Mouse (Mus musculus): ENCODE results near the gene Lap3.

The Lap3 gene

DNA sequence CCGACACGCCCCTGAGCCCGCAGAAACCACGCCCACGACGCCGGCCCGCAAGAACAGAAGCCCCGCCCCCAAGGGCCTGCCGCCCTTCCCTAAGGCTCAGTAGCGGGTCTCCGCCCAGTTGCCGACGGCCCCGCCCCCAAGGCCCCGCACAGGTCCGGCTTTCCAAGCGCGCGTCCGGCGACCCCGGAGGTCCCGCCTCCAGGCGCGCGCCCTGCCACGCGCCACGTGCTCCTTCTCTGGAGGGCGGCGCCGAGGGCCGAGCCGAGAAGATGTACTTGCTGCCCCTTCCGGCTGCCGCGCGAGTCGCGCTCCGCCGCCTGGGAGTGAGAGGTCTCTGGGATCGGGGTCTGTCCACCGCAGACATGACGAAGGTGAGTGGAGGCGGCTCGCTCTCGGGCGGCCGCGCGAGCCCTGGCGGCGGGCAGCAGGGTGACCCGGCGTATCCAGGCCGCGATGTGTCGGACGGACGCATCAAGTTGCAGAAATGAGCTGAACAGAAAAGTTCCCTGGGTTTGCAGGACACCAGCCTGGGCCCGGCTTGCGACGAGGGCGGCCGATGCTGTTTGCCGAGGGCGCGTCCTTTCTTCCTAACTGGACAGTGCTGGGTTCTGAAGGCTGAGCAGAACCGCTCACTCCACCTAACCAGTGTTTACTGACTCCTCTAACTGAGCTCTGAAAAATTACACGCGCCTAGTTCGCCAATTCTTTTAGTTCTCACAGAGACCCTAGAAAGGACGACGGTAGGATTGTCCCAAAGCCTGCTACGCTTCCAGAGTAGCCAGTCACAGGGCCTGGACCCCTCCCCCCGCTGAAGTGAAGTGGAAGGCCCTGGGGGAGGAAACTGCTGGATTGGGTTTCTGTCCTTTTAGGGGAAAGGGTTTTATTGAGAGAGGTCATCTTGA, at the start of gene Lap3:
TSS of gene Lap3 (plus strand) at position 184 of the 902 bp plus-strand sequence.
- peak; percentile 92 to 98 for DNase-seq (ENCODE audit: low spot score in 2 of 2)

DNA sequence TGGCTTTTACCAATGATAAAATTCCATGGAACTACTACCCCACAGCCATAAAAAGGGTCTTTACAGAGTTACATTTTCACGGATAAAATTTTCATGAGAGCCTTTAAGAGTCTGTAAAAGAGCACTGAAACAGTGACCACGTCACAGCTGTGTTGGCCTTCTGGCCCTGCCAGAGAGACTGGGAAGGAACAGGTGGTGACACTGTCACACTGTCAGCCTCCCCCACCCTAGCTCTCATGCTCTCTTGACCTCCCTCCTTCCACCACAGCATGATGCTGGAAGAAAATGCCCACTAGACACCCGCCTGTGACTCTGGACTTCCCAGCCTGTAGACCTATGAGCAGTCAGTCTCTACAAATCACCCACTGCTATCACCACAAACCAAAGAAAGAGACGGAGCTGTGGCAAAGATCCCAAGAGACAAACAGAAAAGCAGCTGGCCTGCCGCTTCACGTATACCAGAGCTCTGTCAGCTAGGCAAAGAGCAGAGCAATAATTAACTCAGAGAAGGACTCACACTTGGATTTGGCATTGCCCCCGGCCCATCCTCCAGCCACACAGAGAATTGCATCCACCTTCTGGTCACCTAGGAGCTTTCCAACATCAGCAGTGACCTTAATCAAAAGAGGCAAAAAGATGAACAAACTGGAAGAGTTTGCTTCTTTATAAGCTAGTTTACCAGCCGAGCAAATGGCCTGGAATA, 48.9 kb upstream of the Lap3 start:
- no peak for DNase-seq (ENCODE audit: low spot score in 2 of 2)

DNA sequence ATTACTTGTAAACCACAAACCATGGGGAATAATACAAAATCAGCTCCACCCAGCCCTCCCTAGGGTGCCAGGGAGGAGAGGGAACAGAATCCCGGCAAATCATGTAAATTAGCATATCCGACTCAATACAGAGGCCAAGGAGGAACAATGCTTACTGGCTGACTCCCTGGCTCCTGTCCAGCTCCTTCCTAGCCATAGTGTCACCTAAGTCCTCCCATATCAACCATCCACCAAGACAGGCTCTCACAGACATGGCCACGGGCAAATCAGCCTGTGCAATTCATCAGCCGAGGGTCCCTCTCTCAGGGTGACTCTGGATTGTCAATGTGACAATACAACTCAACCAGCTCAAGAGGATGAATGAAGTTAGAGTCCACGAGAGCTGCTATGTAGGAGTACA, 44.5 kb upstream of the Lap3 start:
- DNase-seq (ENCODE audit: low spot score in 2 of 2): no peak

DNA sequence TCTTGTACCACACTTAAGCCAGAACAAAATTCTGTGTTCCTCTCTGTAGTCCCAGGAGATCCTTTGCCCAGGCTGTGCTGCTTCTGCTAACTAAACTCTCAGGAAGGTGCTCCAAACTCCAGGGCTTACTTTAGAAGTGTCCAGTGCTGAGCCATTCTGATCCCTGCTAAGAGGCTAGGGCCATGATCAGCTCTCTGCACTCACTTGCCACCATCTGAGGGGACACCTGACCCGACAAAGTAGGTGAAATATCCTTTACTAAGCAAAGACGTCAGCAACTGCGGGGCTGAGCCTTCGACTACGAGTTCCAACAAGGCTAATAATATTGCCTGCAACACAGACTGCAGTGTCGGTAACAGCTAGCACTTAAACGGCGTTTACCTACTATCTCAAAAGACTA, 44.0 kb upstream of the Lap3 start:
- DNase-seq (ENCODE audit: low spot score in 2 of 2): no peak

DNA sequence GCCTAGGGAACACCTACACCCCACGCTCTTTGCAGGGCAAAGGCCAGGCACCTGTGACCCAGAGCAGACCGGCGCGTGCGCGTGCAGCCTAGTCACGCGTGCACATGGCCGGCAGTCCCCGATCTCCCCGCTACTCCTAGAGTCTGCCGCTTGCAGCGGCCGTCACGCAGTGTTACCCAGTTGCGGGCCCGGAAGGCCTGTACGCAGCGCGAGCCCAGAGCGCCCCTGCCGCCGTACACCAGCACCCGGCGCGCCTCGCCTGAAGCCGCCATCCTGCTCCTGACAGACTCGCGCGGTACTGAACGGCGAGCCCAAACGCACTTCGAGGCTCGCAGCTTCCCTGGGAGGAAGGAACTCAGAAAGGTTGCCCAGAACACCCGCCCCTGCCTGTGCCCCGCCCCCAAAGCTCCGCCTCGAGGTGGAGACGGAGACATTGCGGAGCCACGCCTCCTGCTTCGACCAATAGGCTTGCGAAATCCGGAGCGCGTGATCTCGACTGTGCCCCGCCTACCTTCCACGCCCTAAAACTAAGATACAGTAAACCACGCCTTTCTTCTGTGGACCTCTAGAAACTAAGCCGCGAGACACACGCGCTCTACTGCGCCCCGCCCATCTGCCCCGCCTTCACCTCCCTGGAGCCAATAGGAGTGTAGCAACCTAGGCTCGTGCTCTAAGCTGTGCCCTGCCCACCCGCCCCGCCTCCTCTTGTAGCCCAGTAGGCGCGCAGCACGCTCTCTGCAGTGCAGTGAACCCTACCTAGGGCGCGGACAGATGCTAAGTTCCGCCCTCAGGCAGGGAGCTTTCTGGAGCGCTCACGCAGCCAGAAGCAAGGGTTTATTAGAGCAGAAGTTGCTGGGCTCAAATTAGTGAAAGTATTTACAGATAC, 43.1 kb upstream of the Lap3 start, which contains the start of gene Qdpr:
TSS of gene Qdpr (minus strand) at position 406 of the 886 bp plus-strand sequence.
- peak; percentile 97 for DNase-seq (ENCODE audit: low spot score in 2 of 2)

DNA sequence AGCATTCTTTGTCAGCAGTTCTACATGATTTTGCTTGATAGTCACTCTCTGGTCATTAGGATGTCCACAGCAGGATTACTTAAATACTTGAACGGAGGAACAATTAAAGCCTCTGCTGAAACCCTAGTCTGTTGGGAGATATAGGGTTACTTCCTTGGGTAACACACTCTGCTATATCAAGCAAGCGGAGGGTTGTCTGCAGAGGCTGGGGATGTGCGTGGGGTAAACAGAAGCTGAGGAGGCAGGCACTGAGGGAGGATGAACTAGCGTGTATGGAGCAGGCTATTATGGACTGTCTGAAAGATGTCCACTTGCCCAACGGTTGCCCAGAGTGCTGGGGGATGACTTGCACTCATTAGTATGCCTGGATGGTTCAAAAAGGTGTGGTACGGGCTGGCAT, 39.7 kb upstream of the Lap3 start, which contains the start of gene Clrn2:
TSS of gene Clrn2 (plus strand) at position 301 of the 400 bp plus-strand sequence.
- DNase-seq (ENCODE audit: low spot score in 2 of 2): no peak

DNA sequence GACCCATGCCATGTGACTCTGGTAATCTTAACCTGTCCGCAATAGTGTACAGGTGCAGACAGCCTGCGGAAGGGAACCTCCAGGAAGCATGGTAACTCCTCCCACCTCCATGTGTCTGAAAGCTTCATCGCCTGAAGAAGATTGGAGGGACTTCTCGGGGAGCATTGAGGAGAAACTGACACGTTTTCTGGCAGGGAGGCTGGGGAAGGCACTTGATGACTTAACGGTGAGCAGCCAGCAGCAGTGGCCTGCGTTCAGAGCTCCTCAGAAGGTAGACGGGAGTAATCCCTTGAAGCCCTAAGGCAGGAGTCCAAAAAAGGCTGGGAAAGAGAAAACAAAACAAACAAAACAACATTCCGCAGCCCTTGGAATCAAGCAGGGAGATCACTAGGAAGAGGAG, 38.7 kb upstream of the Lap3 start:
- no peak for DNase-seq (ENCODE audit: low spot score in 2 of 2)

DNA sequence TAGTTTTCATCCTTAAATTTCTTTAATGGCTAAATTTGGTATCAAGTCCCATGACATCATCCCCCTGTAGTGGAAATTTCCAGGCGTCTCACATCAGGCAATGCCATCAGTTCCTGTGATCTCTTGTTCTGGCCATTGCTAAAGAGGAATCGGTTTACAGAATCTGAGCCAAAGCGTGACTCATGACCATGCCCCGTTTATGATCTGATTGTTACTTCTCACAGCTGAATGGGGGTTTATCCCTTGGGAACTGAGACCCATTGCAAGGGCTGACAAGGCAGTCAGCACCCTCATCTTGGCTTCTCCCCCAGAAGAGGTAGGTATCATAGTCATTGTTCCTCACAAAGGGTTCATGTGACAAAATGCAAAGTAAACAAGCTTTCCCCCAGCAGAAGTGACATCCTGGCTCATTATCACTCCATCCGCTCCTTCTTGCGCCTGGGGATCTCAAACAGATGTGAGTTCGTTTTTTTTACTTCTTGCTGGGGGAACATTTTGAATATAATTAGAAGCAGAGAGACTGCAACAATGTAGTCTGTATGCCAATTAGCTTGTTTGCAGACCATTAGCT, 20.2 kb upstream of the Lap3 start:
- peak in 1 of 2 experiments; percentile 52 for DNase-seq (ENCODE audit: low spot score in 2 of 2)

DNA sequence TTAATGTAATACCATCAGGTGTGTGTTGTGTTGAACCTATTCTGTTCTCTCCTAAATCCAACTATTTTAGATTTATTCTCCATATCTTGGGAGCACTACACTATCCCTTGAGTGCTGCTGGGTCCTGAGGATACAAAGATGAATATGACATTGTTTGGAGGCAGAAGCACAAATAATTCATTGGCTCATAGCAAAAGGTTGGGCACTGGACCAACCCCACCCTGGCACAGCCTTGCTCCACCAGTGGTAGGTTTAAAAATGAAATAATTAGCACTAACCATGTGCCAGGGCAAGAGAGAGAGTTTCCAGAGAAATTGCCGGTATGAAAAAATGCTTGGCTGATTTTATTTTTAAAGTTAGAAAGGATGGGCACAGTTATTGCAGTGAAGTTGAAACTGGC, 19.7 kb upstream of the Lap3 start:
- no peak for DNase-seq (ENCODE audit: low spot score in 2 of 2)

DNA sequence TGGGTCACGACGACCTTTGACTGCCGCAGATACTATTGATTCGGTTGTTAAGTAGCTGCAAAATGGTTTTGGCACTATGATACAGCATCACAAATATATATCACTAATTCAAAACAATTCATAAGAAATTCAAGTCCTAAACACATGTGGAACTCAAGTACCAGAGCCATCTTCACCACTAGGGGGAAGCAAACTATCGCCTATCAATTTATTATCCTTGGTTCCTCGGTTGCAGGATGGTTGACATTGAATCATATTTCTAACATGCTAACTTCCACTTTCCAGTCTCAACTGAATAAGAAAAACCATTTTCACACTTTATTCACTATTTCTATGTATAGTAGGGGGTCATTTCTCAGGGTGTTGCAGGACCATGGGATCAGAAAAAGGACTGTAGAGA, 19.0 kb upstream of the Lap3 start:
- peak in 1 of 2 experiments; percentile 82 for DNase-seq (ENCODE audit: low spot score in 2 of 2)

DNA sequence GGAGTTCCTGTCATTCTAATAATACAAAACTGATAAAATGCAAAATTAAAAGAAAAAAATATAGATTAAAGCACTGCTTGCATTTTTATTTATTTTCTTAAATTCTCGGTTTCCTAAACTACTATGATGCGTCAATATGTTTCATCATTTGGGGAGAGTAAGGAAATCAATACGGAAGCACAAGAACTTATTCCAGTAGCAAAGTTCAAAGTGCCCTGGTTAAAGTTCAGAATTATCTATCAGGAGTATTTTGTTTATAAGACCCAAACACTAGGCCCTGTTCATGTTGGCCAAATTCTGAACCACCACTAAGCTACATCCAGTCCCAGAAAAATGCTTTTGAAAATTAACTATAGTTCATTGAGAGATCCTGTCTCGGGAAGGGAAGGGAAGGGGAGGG, 18.4 kb upstream of the Lap3 start:
- DNase-seq (ENCODE audit: low spot score in 2 of 2): no peak

DNA sequence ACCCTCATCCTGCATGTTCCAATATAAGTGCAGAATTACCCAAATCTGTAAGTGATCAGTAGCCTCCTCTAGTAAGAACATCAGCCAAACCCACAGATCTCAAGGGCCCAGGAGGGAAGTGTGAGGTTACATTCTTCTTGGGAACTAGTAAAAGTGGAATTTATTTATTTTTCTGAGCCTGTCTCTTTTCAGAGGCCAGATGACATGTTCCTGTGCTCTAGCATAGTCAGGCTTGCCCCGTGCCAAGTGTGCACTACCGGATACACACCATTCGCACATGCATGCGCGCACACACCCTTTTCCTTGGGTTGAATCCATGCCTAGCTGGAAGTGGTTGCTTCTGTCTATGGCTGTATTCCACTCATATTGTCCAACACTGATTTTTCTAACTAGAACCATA, 17.4 kb upstream of the Lap3 start:
- no peak for DNase-seq (ENCODE audit: low spot score in 2 of 2)

DNA sequence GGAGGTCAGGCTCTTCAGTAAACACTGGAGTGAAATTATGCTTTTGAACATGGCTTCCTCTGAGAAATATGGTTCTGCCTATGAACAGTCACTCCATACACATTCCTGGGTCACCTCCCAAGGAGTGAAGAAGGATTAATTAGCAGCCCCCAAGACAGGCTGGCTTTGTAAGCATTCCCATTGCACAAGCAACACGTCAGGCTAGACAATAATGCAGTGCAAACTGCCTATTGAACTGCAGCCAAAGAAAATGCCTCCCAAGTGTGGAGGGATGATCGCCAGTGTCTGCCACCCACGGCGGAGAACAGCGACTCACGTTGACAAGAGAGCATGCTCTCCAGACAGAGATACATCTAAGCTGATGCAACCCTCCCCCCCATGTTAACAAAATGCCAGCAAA, 16.9 kb upstream of the Lap3 start:
- peak in 1 of 2 experiments; percentile 52 for DNase-seq (ENCODE audit: low spot score in 2 of 2)

DNA sequence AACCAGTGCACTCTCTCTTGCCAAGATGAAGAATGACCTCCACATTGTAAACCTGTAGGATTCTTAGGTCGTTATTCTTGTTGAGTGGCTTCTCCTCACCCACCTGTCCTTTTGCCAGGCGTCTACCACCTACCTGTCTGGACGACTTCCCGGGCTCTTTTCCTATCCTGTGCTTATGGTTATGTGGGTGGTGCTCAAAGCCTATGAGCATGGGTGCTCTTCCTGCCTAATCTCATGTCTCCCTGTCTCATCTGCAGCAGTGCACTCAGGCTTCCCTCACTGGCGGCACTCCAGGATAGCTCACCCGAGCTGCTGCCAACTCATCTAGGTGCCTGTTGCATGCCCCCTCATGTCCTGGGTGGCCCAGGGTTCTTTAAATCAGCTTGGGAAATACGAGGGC, 15.6 kb upstream of the Lap3 start:
- peak in 1 of 2 experiments; percentile 34 for DNase-seq (ENCODE audit: low spot score in 2 of 2)

DNA sequence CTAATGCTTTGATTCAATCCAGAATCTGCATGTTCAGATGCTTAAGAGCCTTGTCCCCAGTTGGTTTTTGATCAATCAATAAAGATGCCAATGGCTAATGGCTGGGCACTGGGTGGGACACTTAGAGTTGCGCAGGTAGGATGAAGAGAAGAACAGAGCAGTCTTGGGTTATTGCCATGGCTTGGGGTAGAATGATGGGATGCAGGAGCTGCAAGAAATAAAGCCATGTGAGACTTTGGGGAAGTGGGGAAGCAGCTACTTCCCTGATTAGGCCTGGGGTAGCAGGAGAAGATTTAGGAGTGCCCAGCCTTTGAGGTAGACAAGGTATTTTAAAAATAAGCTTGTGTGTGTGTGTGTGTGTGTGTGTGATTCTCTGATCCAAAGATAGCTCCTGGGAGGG, 13.1 kb upstream of the Lap3 start:
- DNase-seq (ENCODE audit: low spot score in 2 of 2): no peak

DNA sequence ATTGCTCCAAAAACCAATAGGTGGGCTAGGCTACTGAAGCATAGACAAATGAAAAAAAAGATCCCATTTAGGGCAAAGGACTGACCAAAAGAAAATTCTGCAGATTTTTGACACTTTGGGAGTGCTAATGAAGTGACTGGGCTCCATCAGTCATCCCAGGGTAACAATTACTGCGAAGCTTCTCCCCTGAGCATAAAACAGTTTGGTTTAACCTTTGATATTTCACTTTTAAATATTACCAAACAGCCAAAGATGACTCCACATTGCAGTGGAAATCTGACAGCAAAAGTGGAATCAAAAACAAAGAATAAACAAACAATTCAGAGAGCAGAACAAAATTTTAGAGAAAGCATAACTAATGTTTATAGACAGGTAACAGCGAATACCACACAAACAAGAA, 12.0 kb upstream of the Lap3 start:
- no peak for DNase-seq (ENCODE audit: low spot score in 2 of 2)

DNA sequence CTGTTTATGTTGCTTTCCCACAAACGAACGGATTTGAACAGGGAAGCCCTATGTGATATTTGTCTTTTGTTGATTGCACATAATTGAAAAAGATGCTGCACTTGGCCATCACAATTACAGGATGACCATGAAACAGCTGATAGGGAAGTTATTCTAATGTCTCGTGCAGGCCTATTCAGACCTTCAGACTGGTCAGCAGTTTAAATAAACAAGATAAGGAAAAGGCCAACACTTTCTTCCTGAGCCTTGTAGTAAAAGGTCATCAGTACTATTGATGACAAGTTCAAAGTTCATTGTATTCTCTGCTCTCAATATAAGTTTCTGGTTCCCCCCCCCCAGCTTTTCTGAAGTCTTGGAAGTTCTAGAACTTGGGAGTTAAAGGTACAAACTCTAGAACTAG, 10.6 kb upstream of the Lap3 start:
- DNase-seq (ENCODE audit: low spot score in 2 of 2): no peak

DNA sequence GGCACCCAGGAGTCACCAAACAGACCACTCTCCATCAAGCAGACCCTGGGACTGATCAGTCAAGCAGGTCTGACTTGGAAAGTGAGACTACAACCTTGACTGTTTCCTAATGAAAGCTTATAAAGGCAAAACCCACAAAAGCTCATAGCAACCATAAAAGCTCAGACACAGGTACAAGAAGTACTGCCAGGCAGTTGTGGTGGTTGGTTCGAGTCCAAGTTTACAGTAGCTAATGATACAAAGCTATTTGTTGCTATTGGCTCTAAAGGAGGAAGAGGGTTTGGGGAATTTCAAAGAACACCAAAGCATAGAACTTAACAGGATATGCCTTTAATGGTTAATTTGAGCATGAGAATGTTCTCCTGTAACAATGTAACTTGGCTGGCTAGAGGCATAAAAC, 9.5 kb upstream of the Lap3 start:
- no peak for DNase-seq (ENCODE audit: low spot score in 2 of 2)

DNA sequence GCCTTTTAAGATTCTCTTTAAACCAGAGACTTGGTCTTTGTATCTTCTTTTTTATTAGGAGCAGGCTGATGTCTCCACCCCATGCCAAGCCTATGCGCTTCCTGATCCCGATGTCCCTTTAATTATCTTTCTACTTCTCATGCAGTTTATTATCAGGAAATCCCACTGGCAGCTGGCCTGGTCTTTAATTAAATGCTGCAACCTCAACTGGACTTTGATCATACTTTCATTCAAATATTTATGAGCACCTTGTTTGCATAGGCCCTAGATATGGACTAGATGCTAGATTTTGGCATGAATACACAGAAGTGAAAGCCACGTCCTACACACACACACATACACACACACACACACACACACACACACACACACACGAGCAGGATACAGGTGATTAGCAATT, 1.4 kb upstream of the Lap3 start:
- no peak for DNase-seq (ENCODE audit: low spot score in 2 of 2)

DNA sequence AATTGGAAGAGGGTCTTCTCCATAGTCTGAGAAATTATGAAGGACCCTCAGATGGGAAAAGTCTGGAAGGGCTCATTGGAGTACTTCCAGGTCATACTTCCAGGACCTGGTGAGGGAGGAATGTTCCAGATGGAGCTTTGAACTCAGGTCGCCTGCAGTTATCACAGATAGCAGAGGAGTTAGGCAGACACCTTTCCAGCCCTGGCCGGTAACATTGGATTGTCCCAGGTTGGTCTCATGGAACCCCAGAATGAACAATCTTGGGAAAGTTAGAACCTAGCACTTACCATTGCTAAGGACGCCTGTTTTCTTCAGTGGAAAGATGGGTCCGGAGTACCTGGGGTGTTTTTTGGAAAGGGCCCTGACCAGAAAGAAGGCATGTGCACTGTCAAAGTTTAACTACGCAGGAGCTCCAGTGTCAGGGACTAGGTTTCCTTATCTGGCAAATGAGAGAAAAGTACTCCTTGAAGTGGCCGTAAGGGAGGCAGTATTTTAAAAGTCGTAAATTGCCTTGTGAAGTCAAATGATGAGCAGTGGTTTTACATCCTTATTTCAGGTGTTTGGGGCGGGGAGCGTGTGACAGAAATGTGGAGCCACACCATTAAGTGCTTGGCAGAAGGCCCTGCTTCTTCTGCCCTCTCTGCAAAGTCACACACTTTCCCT, 1.1 kb downstream of the Lap3 start:
- no peak for DNase-seq (ENCODE audit: low spot score in 2 of 2)

DNA sequence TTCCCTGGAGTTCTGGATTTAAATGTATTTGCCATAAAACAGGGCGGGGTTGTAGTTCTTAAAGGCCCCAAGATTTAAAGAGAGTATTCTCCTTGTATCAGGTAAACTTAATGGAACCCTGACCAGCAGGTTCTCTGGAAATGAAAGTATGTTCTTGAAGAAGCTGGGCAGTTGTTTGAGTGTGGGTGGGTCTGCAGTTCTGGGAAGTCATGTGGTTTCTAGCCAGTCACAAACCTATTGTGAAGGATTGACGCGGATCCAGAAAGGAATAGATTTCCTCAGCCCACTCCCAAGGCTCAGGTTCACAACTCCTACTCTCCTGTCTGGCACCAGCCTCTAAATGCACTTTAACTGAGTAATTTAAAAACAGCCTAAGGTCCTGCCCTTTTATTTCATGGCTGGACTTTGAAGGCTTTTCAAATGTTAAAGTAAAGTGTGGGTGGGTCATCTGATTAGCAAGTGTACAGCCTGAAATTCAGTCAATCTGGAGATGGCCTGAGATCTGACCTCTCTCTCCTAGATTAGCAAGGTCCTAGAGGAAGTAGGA, 2.3 kb downstream of the Lap3 start:
- DNase-seq (ENCODE audit: low spot score in 2 of 2): no peak

Measured in left cerebral cortex, adult 9 months (tissue).